In genomic region chr11:53521821-53522131, GRCm38 (mm10) we compare ENCODE assay signal across 10 mouse cellular contexts. TPM values are rescaled to one million over a fixed set of nuclear protein-coding genes. Genes with fewer than 3 reads are reported as not detected.
DNase-seq lines count a peak whose midpoint lies in the region; ATAC-seq and TF ChIP-seq lines count a peak whose summit lies in the region.
"Had no signal": no experiment of that assay in that cellular context is flagged by ENCODE, and none has a peak within 500 bp of the region (broad histone marks: within the 10 kb centered on the region; RNA-seq: fewer than 3 reads in every experiment).

No protein-coding gene starts in this region.

- peak overlapping the region; percentile 83 for H3K4me2 ChIP-seq in hindbrain, embryonic 13.5 days
- no peak overlapping the region for H3K4me2 ChIP-seq in hindbrain, embryonic 12.5 days (replicated peaks)
- peak overlapping the region; percentile 98 for H3K4me2 ChIP-seq in liver, embryonic 14.5 days (ENCODE audit: low read depth)

- peaks cover 25% of the 10 kb centered on the region for H3K27me3 ChIP-seq in hindbrain, embryonic 13.5 days
- H3K27me3 ChIP-seq in hindbrain, embryonic 12.5 days, result peaks cover 21% of the 10 kb centered on the region
- peaks cover 11% of the 10 kb centered on the region; the same call in 1 of the 2 replicates for H3K27me3 ChIP-seq in heart, embryonic 10.5 days (ENCODE audit: insufficient read depth, poor library complexity, severe bottlenecking)
- no peaks in the 10 kb centered on the region for H3K27me3 ChIP-seq in liver, embryonic 14.5 days (ENCODE audit: control insufficient read depth, insufficient read depth, low read length)

- peaks cover 57% of the 10 kb centered on the region for H3K4me1 ChIP-seq in hindbrain, embryonic 13.5 days (replicated peaks)
- H3K4me1 ChIP-seq in hindbrain, embryonic 12.5 days, result peaks cover 38% of the 10 kb centered on the region
- peaks cover 79% of the 10 kb centered on the region for H3K4me1 ChIP-seq in heart, embryonic 10.5 days
- peaks cover 43 to 50% of the 10 kb centered on the region in 2 experiments for H3K4me1 ChIP-seq in liver, embryonic 14.5 days (replicated peaks; ENCODE audit: control insufficient read depth in 2 of 2, insufficient read depth in 2 of 2, low read length in 1 of 2)

- 84% methylated on average over 7 of the region's 7 CpGs for WGBS in hindbrain, embryonic 13.5 days
- 90% methylated on average over 7 of the region's 7 CpGs for WGBS in hindbrain, embryonic 12.5 days
- WGBS in heart, embryonic 10.5 days, result 37% methylated on average over 7 of the region's 7 CpGs
- WGBS in liver, embryonic 14.5 days (ENCODE audit: insufficient replicate concordance), result 24% methylated on average over 7 of the region's 7 CpGs

- TF ChIP-seq CTCF in liver, embryonic 14.5 days (IDR thresholded peaks at IDR 0.05; ENCODE audit: low read depth), result no peak

- no peak overlapping the region for H3K4me3 ChIP-seq in hindbrain, embryonic 13.5 days
- no peak overlapping the region for H3K4me3 ChIP-seq in hindbrain, embryonic 12.5 days
- H3K4me3 ChIP-seq in heart, embryonic 10.5 days, result peak overlapping the region; percentile 97
- H3K4me3 ChIP-seq in liver, embryonic 14.5 days (ENCODE audit: insufficient read depth in 1 of 2, low read depth in 2 of 2, low read length in 2 of 2), result peak overlapping the region; percentile 80 to 96

- H3K27ac ChIP-seq in hindbrain, embryonic 13.5 days, result no peak overlapping the region
- H3K27ac ChIP-seq in hindbrain, embryonic 12.5 days, result no peak overlapping the region
- H3K27ac ChIP-seq in heart, embryonic 10.5 days, result no peak overlapping the region; the same call in 1 of the 2 replicates
- peak overlapping the region; percentile 95 for H3K27ac ChIP-seq in liver, embryonic 14.5 days

- no peaks in the 10 kb centered on the region for H3K9me3 ChIP-seq in hindbrain, embryonic 13.5 days
- no peaks in the 10 kb centered on the region for H3K9me3 ChIP-seq in hindbrain, embryonic 12.5 days (replicated peaks)
- no peaks in the 10 kb centered on the region for H3K9me3 ChIP-seq in heart, embryonic 10.5 days
- H3K9me3 ChIP-seq in liver, embryonic 14.5 days (ENCODE audit: control insufficient read depth, low read length), result no peaks in the 10 kb centered on the region

- peak; percentile 61 for DNase-seq in brain, adult 2 months (ENCODE audit: low read depth, low spot score)
- no peak for DNase-seq in heart, embryonic 10.5 days (ENCODE audit: low spot score)
- peak in 1 of 3 experiments; percentile 58 for DNase-seq in liver, embryonic 14.5 days (ENCODE audit: low read depth in 3 of 3, low spot score in 3 of 3)
- no peak for DNase-seq in layer of hippocampus, postnatal 36 days
- no peak for DNase-seq in thymus, postnatal 36 days

- TF ChIP-seq EP300 in liver, embryonic 14.5 days (IDR thresholded peaks at IDR 0.05; ENCODE audit: low read depth), result no peak

- no peak overlapping the region for H3K9ac ChIP-seq in hindbrain, embryonic 13.5 days
- H3K9ac ChIP-seq in hindbrain, embryonic 12.5 days, result no peak overlapping the region
- peak overlapping the region; percentile 98 for H3K9ac ChIP-seq in liver, embryonic 14.5 days (replicated peaks)

- ATAC-seq in hindbrain, embryonic 13.5 days (ENCODE audit: low FRiP score), result no peak
- ATAC-seq in hindbrain, embryonic 12.5 days (ENCODE audit: low FRiP score), result no peak
- peak; percentile 15 for ATAC-seq in liver, embryonic 14.5 days (ENCODE audit: insufficient read depth)
- ATAC-seq in activated CD4-positive, CD25-positive, alpha-beta regulatory T cell, adult 4 months, result no peak
- ATAC-seq: CD4-positive, CD25-positive, alpha-beta regulatory T cell, adult 4 months had no signal

- H3K36me3 ChIP-seq in hindbrain, embryonic 13.5 days, result no peaks in the 10 kb centered on the region
- H3K36me3 ChIP-seq in hindbrain, embryonic 12.5 days, result no peaks in the 10 kb centered on the region
- no peaks in the 10 kb centered on the region for H3K36me3 ChIP-seq in heart, embryonic 10.5 days
- H3K36me3 ChIP-seq in liver, embryonic 14.5 days (replicated peaks; ENCODE audit: control insufficient read depth, insufficient read depth, low read depth), result no peaks in the 10 kb centered on the region; the same call in 1 of the 2 replicates

RNA-seq across cellular contexts. Expression of gene Sept8, which starts 2.7 kb away (rescaled TPM):
- polyA plus RNA-seq in hindbrain, embryonic 13.5 days (2015; fragmentation: Nextera tagmentation; extraction: Ambion mirVana), result 16.4 and 17.3 TPM in 2 replicates
- polyA plus RNA-seq in hindbrain, embryonic 12.5 days (2016; fragmentation: Nextera tagmentation; extraction: Ambion mirVana), result 24.2 and 28.1 TPM in 2 replicates
- polyA plus RNA-seq in heart, embryonic 10.5 days (2016; fragmentation: Nextera tagmentation; extraction: Ambion mirVana), result 20.1 and 22.9 TPM in 2 replicates
- 25.4 and 33.1 TPM in 2 replicates for polyA plus RNA-seq in liver, embryonic 14.5 days (2012; rRNA removed)
- polyA plus RNA-seq in liver, embryonic 14.5 days (2014; fragmentation: Nextera tagmentation; extraction: Ambion mirVana), result 18.3 and 21.5 TPM in 2 replicates
- 100 to 1,000 TPM; 256 to 257 TPM for total RNA-seq in layer of hippocampus, postnatal 36 days (2021)
- 1 to 10 TPM; 1.0 to 1.4 TPM for polyA plus RNA-seq in activated CD4-positive, CD25-positive, alpha-beta regulatory T cell, adult 4 months (2017; shearing (Covaris generic))

RNA-seq across cellular contexts. Expression of gene Sowaha, which starts 41.7 kb away (rescaled TPM):
- polyA plus RNA-seq in hindbrain, embryonic 13.5 days (2015; fragmentation: Nextera tagmentation; extraction: Ambion mirVana), result 0.55 and 0.71 TPM in 2 replicates
- polyA plus RNA-seq in hindbrain, embryonic 12.5 days (2016; fragmentation: Nextera tagmentation; extraction: Ambion mirVana), result 0.78 and 0.84 TPM in 2 replicates
- 0.32 and 0.38 TPM in 2 replicates for polyA plus RNA-seq in heart, embryonic 10.5 days (2016; fragmentation: Nextera tagmentation; extraction: Ambion mirVana)
- 15.4 and 15.5 TPM in 2 replicates for polyA plus RNA-seq in liver, embryonic 14.5 days (2012; rRNA removed)
- 13.1 and 13.8 TPM in 2 replicates for polyA plus RNA-seq in liver, embryonic 14.5 days (2014; fragmentation: Nextera tagmentation; extraction: Ambion mirVana)
- 100 to 1,000 TPM; 140 to 143 TPM for total RNA-seq in layer of hippocampus, postnatal 36 days (2021)
- polyA plus RNA-seq in activated CD4-positive, CD25-positive, alpha-beta regulatory T cell, adult 4 months (2017; shearing (Covaris generic)), result not detected
- polyA plus RNA-seq: CD4-positive, CD25-positive, alpha-beta regulatory T cell, adult 4 months had no signal

RNA-seq across cellular contexts. Expression of gene Gm9945, which starts 41.8 kb away (rescaled TPM):
- polyA plus RNA-seq in hindbrain, embryonic 13.5 days (2015; fragmentation: Nextera tagmentation; extraction: Ambion mirVana), result 0.28 TPM in 1 of 2 replicates, not detected in the other
- not detected in 2 replicates for polyA plus RNA-seq in hindbrain, embryonic 12.5 days (2016; fragmentation: Nextera tagmentation; extraction: Ambion mirVana)
- not detected in 2 replicates for polyA plus RNA-seq in heart, embryonic 10.5 days (2016; fragmentation: Nextera tagmentation; extraction: Ambion mirVana)
- 0.10 and 0.27 TPM in 2 replicates for polyA plus RNA-seq in liver, embryonic 14.5 days (2012; rRNA removed)
- polyA plus RNA-seq in liver, embryonic 14.5 days (2014; fragmentation: Nextera tagmentation; extraction: Ambion mirVana), result 0.46 and 0.56 TPM in 2 replicates
- 1 to 10 TPM; 2.3 TPM for total RNA-seq in layer of hippocampus, postnatal 36 days (2021)
- polyA plus RNA-seq in activated CD4-positive, CD25-positive, alpha-beta regulatory T cell, adult 4 months (2017; shearing (Covaris generic)), result not detected
- polyA plus RNA-seq: CD4-positive, CD25-positive, alpha-beta regulatory T cell, adult 4 months; embryonic facial prominence, embryonic 11.5 days had no signal

RNA-seq across cellular contexts. Expression of gene Kif3a, which starts 45.4 kb away (rescaled TPM):
- polyA plus RNA-seq in hindbrain, embryonic 13.5 days (2015; fragmentation: Nextera tagmentation; extraction: Ambion mirVana), result 275 and 285 TPM in 2 replicates
- 155 and 160 TPM in 2 replicates for polyA plus RNA-seq in hindbrain, embryonic 12.5 days (2016; fragmentation: Nextera tagmentation; extraction: Ambion mirVana)
- polyA plus RNA-seq in heart, embryonic 10.5 days (2016; fragmentation: Nextera tagmentation; extraction: Ambion mirVana), result 32.7 and 47.1 TPM in 2 replicates
- 2.1 and 3.3 TPM in 2 replicates for polyA plus RNA-seq in liver, embryonic 14.5 days (2012; rRNA removed)
- polyA plus RNA-seq in liver, embryonic 14.5 days (2014; fragmentation: Nextera tagmentation; extraction: Ambion mirVana), result 6.4 and 7.7 TPM in 2 replicates
- 100 to 1,000 TPM; 131 to 139 TPM for total RNA-seq in layer of hippocampus, postnatal 36 days (2021)
- 1 to 10 TPM; 5.9 to 7.8 TPM for polyA plus RNA-seq in activated CD4-positive, CD25-positive, alpha-beta regulatory T cell, adult 4 months (2017; shearing (Covaris generic))

RNA-seq across cellular contexts. Expression of gene Gm9837, which starts 51.5 kb away (rescaled TPM):
- not detected in 2 replicates for polyA plus RNA-seq in hindbrain, embryonic 13.5 days (2015; fragmentation: Nextera tagmentation; extraction: Ambion mirVana)
- not detected in 2 replicates for polyA plus RNA-seq in hindbrain, embryonic 12.5 days (2016; fragmentation: Nextera tagmentation; extraction: Ambion mirVana)
- polyA plus RNA-seq in heart, embryonic 10.5 days (2016; fragmentation: Nextera tagmentation; extraction: Ambion mirVana), result not detected in 2 replicates
- polyA plus RNA-seq in liver, embryonic 14.5 days (2012; rRNA removed), result not detected in 2 replicates
- polyA plus RNA-seq in liver, embryonic 14.5 days (2014; fragmentation: Nextera tagmentation; extraction: Ambion mirVana), result not detected in 2 replicates
- under 1 TPM in 1 of 2 experiments, not detected in 1; 0.56 TPM for total RNA-seq in layer of hippocampus, postnatal 36 days (2021)
- polyA plus RNA-seq in activated CD4-positive, CD25-positive, alpha-beta regulatory T cell, adult 4 months (2017; shearing (Covaris generic)), result not detected
- polyA plus RNA-seq: CD4-positive, CD25-positive, alpha-beta regulatory T cell, adult 4 months; embryonic facial prominence, embryonic 11.5 days had no signal

Comparison
In these comparisons a context has a peak if more than half of its experiments do, and no peak if none do; other contexts are left out.
1. H3K4me3 ChIP-seq: peak in heart, embryonic 10.5 days (single experiment) and liver, embryonic 14.5 days (2 of 2); none in hindbrain, embryonic 13.5 days (single experiment) and hindbrain, embryonic 12.5 days (single experiment).